Mouse (Mus musculus) hindbrain, embryonic 14.5 days (tissue): ENCODE data around the gene Lamc2. TPM values are rescaled to one million over a fixed set of nuclear protein-coding genes. Genes with fewer than 3 reads are reported as not detected.

Source experiments
- polyA plus RNA-seq: library from polyadenylated mRNA; unstranded; fragments of >200 nt; fragmentation: Nextera tagmentation; extraction: Ambion mirVana; gene quantifications from 2 replicates; pipeline ENCODE4 v1.2.1, GENCODE M21; 2014

Gene Lamc2
- polyA plus RNA-seq, 1 experiment from 2014 or later = 2.0 TPM

Other genes with a start within 250 kb of the Lamc2 start
- gene Nmnat2, start 231.5 kb downstream of the Lamc2 start, polyA plus RNA-seq = 81.6 and 84.7 TPM in 2 replicates
- 28.1 and 29.2 TPM in 2 replicates for gene Lamc1, start 146.3 kb upstream of the Lamc2 start, polyA plus RNA-seq
- 0.56 and 0.85 TPM in 2 replicates for gene Shcbp1l, start 238.7 kb upstream of the Lamc2 start, polyA plus RNA-seq